Mouse (Mus musculus) T-cell, adult 66 days (primary cell): ENCODE results near the gene Rpusd3. TPM values are rescaled to one million over a fixed set of nuclear protein-coding genes. Genes with fewer than 3 reads are reported as not detected.

Source experiments
- total RNA-seq, 2 experiments: library from RNA; stranded (reverse); gene quantifications; 3 replicates in 1 of 2; 4 replicates in 1 of 2; pipeline ENCODE4 v1.2.4; 2023

Gene Rpusd3
- 10 to 100 TPM; 11.7 to 19.9 TPM for total RNA-seq

GRCm38 (mm10) chr6:113419199-113419587, at the start of gene Rpusd3:
Gene Rpusd3 (minus strand): TSS chr6:113419340.

GRCm38 (mm10) chr6:113457952-113458534, 38.9 kb upstream of the Rpusd3 start, which contains the start of gene Il17re:
Gene Il17re (plus strand): TSS chr6:113458484.

GRCm38 (mm10) chr6:113442442-113443090, 23.4 kb upstream of the Rpusd3 start, which contains the start of gene Jagn1:
Gene Jagn1 (plus strand): TSS chr6:113442569.

GRCm38 (mm10) chr6:113435664-113436205, 16.6 kb upstream of the Rpusd3 start, which contains the start of gene Cidec:
Gene Cidec (minus strand): TSS chr6:113435760.

GRCm38 (mm10) chr6:113388960-113389359, 30.2 kb downstream of the Rpusd3 start, which contains the start of gene Ttll3:
Gene Ttll3 (plus strand): TSS chr6:113389260.

GRCm38 (mm10) chr6:113377496-113378385, 41.4 kb downstream of the Rpusd3 start, which contains the start of the genes Tada3 and Arpc4:
Gene Tada3 (minus strand): TSS chr6:113377883.
Gene Arpc4 (plus strand): TSS chr6:113378115.

Other genes with a start within 250 kb of the Rpusd3 start
- gene Lhfpl4, start 224.0 kb downstream of the Rpusd3 start, total RNA-seq = 1 to 10 TPM; 1.0 to 2.2 TPM
- 10 to 100 TPM; 34.7 to 44.1 TPM for gene Mtmr14, start 181.5 kb downstream of the Rpusd3 start, total RNA-seq
- 1 to 10 TPM; 3.3 to 4.3 TPM for gene Cpne9, start 137.0 kb downstream of the Rpusd3 start, total RNA-seq
- gene Brpf1, start 112.2 kb downstream of the Rpusd3 start, total RNA-seq = 10 to 100 TPM; 66.2 to 78.3 TPM
- 10 to 100 TPM; 19.1 to 20.2 TPM for gene Ogg1, start 92.4 kb downstream of the Rpusd3 start, total RNA-seq
- 1 to 10 TPM; 1.4 TPM for gene Camk1, start 75.4 kb downstream of the Rpusd3 start, total RNA-seq
- 10 to 100 TPM; 26.3 to 31.3 TPM for gene Tada3, start 41.5 kb downstream of the Rpusd3 start, total RNA-seq
- 100 to 1,000 TPM; 258 to 260 TPM for gene Arpc4, start 41.2 kb downstream of the Rpusd3 start, total RNA-seq
- gene Ttll3, start 30.1 kb downstream of the Rpusd3 start, total RNA-seq = 10 to 100 TPM; 76.1 to 77.8 TPM
- gene Cidec, start 16.4 kb upstream of the Rpusd3 start, total RNA-seq = not detected
- gene Jagn1, start 23.2 kb upstream of the Rpusd3 start, total RNA-seq = 10 to 100 TPM; 21.8 to 24.1 TPM
- gene Il17re, start 39.1 kb upstream of the Rpusd3 start, total RNA-seq = under 1 TPM; 0.36 to 0.52 TPM
- gene Il17rc, start 52.1 kb upstream of the Rpusd3 start, total RNA-seq = not detected
- gene Creld1, start 64.0 kb upstream of the Rpusd3 start, total RNA-seq = 10 to 100 TPM; 10.8 to 11.2 TPM
- gene Prrt3, start 82.6 kb upstream of the Rpusd3 start, total RNA-seq = 1 to 10 TPM; 1.1 to 1.5 TPM
- 10 to 100 TPM; 71.2 to 72.5 TPM for gene Emc3, start 112.3 kb upstream of the Rpusd3 start, total RNA-seq
- gene Fancd2, start 112.3 kb upstream of the Rpusd3 start, total RNA-seq = 1 to 10 TPM; 3.1 to 5.5 TPM
- gene Fancd2os, start 181.4 kb upstream of the Rpusd3 start, total RNA-seq = not detected
- 100 to 1,000 TPM; 115 to 118 TPM for gene Brk1, start 185.4 kb upstream of the Rpusd3 start, total RNA-seq
- 10 to 100 TPM; 25.2 to 29.0 TPM for gene Vhl, start 204.6 kb upstream of the Rpusd3 start, total RNA-seq
- gene Irak2, start 219.1 kb upstream of the Rpusd3 start, total RNA-seq = 10 to 100 TPM; 47.1 to 50.6 TPM